Mouse (Mus musculus): Measurements from ENCODE around the gene Fbxl8. TPM values are rescaled to one million over a fixed set of nuclear protein-coding genes. Genes with fewer than 3 reads are reported as not detected.

Gene Fbxl8
- total RNA-seq, 2 experiments from 2014 or later, result 0.91 to 1.9 TPM

- no peak for TF ChIP-seq CTCF (conservative IDR thresholded peaks at IDR 0.05)
- no peak for DNase-seq (ENCODE audit: low spot score in 2 of 2)
- Histone ChIP-seq H3K27ac (no peak overlapping the region), H3K4me3 (no peak overlapping the region)
Observed at GRCm38 (mm10) chr8:105318662-105319190, 54.3 kb downstream of the Fbxl8 start.

Small RNAs within 50 kb of the gene (microRNA-seq; reads per million reads assigned to microRNA genes)
- gene Gm27320 (0 reads per million in 2 experiments), gene Mir328 (11,375 to 11,880 reads per million in 2 experiments)

Other genes starting within 250 kb of the Fbxl8 start
- gene Ces3a, start 216.0 kb upstream of the Fbxl8 start, total RNA-seq (2021), result not detected
- gene Ces3b, start 180.9 kb upstream of the Fbxl8 start, total RNA-seq (2021), result not detected
- not detected for gene Ces4a, start 132.8 kb upstream of the Fbxl8 start, total RNA-seq (2021)
- gene Cbfb, start 94.0 kb upstream of the Fbxl8 start, total RNA-seq (2021), result 10 to 100 TPM; 20.0 to 20.4 TPM
- 10 to 100 TPM; 38.9 to 39.2 TPM for gene D230025D16Rik, start 39.5 kb upstream of the Fbxl8 start, total RNA-seq (2021)
- 1 to 10 TPM; 2.9 TPM for gene B3gnt9, start 9.5 kb upstream of the Fbxl8 start, total RNA-seq (2021)
- gene Tradd, start within 50 bp of the Fbxl8 start, total RNA-seq (2021), result 1 to 10 TPM; 7.0 to 7.6 TPM
- gene Hsf4, start 5.2 kb downstream of the Fbxl8 start, total RNA-seq (2021), result 1 to 10 TPM; 7.2 to 9.5 TPM
- gene Nol3, start 11.5 kb downstream of the Fbxl8 start, total RNA-seq (2021), result 1 to 10 TPM; 7.4 to 7.8 TPM
- gene 4931428F04Rik, start 25.2 kb downstream of the Fbxl8 start, total RNA-seq (2021), result 10 to 100 TPM; 20.0 to 24.4 TPM
- gene Exoc3l, start 31.5 kb downstream of the Fbxl8 start, total RNA-seq (2021), result 1 to 10 TPM; 1.4 TPM
- gene E2f4, start 33.0 kb downstream of the Fbxl8 start, total RNA-seq (2021), result 10 to 100 TPM; 36.1 to 39.0 TPM
- 1 to 10 TPM in 1 of 2 experiments, under 1 TPM in 1; 0.84 to 1.2 TPM for gene Elmo3, start 41.0 kb downstream of the Fbxl8 start, total RNA-seq (2021)
- 1 to 10 TPM; 7.6 to 7.7 TPM for gene Lrrc29, start 61.6 kb downstream of the Fbxl8 start, total RNA-seq (2021)
- gene Tmem208, start 61.7 kb downstream of the Fbxl8 start, total RNA-seq (2021), result 10 to 100 TPM; 40.3 to 40.9 TPM
- gene Fhod1, start 83.3 kb downstream of the Fbxl8 start, total RNA-seq (2021), result 1 to 10 TPM; 2.0 to 2.1 TPM
- gene Slc9a5, start 84.2 kb downstream of the Fbxl8 start, total RNA-seq (2021), result 10 to 100 TPM; 13.3 to 14.9 TPM
- 1 to 10 TPM; 1.7 to 2.2 TPM for gene Plekhg4, start 108.6 kb downstream of the Fbxl8 start, total RNA-seq (2021)
- not detected for gene Kctd19, start 148.9 kb downstream of the Fbxl8 start, total RNA-seq (2021)
- gene Lrrc36, start 148.9 kb downstream of the Fbxl8 start, total RNA-seq (2021), result under 1 TPM; 0.42 to 0.84 TPM
- gene Tppp3, start 206.9 kb downstream of the Fbxl8 start, total RNA-seq (2021), result 10 to 100 TPM; 36.5 to 36.8 TPM
- gene Zdhhc1, start 232.3 kb downstream of the Fbxl8 start, total RNA-seq (2021), result 10 to 100 TPM; 36.2 to 38.9 TPM

Data from layer of hippocampus, adult 2 months (tissue).